Mouse (Mus musculus) right cerebral cortex, postnatal 25 days (tissue): ENCODE measurements at regions not wholly inside any gene's neighbourhood (a gene's known extent, or its start where the extent isn't known, plus 50 kb on each side); places are given as distances from the start of the nearest gene placed in this dataset.

ENCODE experiments used
- DNase-seq: peaks from one replicate; pipeline ENCODE4 v3.0.0; 2022

DNA sequence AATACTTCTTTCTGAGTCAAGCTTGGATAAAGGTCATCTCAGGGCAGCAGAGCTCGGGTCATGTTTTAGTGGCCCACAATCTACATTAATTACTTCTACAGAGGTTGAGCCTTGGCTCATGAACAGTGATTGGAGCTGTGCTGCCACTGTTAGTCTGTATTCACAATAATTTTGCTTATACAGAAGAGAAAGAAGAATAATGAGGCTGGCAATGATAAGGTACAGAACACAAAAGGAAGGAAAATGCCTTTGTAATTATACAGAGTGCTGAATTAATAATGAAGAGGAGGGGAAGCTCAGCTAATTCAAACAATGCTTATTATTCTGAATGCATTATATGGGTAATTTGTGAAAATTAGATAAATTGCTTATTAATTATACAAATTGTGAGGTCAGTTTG, 573.9 kb upstream of the Cblb start:
- no peak for DNase-seq

DNA sequence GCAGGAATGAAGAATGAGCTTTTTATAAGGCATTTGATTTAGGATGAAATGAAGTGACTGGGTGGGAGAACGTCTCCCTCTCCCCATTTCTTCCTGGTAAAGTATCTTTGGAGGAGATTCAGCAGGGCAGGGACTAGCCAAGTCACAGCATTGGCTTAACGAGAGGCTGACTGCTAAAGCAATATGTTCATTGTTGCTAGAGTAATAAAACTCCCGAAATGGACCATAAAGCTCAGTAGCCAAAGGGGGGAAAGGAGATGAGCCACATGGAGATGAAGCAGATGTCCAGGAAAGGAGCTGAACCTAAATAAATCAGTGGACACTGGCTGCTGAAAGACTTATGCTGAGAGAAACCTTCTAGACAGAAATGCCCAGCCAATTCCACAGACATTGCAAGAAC, 555.3 kb upstream of the Cblb start:
- no peak for DNase-seq

DNA sequence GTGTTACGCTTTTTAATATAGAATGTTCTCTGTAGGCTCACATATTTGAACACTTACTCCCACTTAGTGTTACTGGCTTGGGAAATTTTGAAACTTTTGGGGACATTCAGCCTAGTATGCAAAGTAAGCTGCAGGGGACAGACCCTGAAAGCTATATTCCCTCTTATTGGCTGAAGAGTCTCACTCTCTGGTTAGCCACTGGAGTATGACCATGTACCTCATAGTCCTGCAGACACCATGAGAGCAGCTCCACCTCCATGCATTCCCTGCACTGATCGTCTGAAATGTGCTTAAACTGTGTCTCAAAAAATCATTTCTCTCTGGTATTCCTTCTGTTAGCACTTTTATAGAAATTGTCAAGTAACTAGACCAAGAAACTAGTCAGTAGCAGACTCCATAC, 534.9 kb upstream of the Cblb start:
- DNase-seq, result no peak

DNA sequence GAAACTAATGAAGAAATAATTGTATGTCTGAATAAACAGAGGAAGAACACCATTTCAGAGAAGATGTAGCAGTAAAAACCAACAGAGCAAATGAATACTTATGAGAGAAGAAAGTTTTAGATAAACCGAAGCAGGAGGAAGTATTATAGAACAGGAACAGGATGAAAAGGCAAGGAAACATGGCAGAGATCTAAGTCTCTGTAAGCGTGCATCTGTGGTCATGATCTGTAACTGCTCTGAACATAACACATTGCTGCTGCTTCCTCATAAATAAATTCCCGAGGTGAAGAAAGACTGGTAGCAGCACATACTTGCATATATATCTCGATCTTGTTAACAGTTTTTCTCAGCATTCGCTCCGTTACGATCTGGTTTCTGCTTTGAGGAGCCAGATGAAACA, 533.2 kb upstream of the Cblb start:
- DNase-seq, result no peak

DNA sequence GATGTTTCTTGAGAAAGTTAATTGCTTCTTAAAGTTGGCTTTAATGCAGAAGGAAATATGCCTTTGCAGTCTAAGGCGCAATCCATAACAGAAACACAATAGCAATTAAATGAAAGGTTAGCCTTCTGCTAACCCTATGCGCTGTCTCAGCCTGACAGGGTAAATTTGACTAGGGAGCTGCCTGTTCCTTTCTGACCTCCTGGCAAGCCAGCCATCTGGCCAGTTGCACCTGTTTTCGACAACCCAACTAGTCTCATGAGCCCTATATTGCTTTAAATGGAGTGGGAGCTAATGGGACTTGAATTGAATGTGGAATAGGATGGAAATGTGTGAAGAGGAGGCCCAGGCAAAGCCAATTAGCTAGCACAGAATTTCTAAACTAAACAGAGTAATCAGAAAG, 513.9 kb upstream of the Cblb start:
- DNase-seq, result no peak

DNA sequence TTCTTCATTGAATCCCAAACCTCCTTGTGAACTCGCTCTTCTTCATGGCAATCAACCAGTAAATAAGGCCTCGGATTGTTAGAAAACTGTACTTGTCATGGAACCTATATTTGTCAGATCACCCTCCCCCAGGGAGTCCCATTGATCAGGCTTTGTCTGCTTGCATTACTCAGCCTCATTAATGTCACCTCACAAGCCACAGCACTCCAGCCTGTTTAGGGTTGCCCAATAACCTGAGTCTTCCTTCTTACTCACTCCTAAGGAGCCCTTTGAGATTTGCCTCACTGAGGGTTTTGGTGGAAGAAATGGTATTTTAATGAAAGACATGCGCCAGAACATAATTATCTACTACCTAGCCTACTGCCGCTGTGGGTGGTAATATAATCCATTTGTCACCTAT, 510.3 kb upstream of the Cblb start:
- DNase-seq, result no peak

DNA sequence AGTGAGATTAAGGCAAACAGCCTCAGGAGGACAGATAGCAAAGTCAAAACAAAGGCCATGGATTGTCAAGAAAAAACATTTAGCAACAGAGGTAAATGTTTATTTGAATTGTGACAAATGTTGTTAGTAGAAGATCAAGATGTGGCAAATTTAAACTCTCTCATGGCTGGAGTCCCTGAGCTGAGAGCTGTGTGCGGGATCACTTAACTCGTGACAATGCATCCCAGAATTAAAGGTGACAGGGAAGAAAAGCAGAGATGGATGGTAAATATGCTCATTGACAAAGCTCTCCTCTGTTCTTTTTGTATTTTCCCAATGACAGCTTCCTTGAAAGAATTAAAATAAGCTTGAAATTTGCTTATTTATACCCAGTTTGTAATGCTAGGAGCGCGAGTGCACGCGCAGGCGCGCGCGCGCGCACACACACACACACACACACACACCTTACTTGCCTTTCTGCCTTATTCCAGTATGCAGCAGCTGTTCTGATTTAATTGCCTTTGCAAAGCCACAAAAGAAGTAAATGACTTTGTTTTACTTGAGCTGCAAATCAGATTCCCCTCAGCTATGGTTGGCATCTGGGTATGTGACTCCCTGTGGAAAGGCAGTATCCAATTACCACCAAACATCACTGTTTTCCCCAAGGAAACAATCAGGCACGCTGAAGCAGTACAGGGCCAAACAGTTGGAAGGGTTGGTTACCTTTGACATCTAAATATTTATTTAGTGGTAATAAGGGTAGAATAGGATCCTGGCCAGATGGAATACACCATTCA, 509.5 kb upstream of the Cblb start:
- DNase-seq, result no peak

DNA sequence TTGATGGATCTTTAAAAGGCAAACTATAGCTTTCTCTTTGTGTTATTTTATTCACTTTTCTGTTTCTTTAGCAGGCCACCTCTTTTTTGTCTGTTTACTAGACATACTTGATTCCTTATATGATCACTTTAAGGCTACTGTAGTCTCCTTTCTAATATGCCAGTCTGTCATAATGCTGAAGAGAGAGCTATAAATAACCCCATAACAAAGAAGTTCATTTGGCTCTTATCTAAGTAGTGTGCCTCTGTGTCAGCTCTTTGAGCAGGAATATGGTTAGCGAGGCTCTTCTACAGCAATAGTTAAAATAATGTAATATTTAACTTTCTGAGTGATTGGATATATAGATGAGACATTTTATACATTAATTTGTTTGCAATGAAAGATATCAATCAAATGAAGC, 507.0 kb upstream of the Cblb start:
- DNase-seq, result no peak

DNA sequence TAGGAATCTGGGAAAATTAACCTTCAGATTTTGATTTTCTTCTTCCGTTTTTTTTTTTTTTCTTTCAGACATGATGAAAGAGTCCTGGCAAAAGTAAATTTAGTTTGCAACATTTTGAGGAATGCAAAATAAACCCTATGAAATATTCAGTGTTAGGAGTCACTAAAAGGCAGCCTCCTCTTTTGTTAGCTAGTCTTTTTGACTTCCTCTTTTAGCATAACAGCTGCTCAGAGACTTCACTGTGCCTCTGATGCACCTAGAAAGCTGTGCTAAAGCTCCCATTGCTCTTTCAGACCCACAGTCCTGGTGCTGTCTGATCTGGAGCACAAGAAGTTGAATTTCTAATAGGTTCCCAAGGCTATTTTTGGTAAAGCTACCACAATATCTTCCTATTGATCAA, 498.5 kb upstream of the Cblb start:
- no peak for DNase-seq

DNA sequence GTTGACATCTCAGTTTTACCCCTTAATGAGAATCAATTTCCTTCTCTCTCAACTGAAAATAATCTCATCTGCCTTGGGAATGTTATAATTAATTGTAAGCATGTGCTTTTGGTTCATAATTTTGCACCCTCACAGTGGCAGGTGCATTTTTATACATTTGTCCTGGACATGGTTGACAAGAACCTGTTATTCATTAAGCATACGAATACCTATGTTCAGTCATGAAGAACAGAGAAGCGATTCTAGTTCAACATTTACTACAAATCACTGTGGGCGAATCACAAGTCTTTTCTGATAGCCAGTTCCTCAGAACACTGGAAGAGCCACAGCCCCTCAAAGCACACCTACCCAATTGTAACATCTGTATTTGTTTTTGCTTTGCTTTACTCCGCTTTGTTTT, 487.3 kb upstream of the Cblb start:
- no peak for DNase-seq

DNA sequence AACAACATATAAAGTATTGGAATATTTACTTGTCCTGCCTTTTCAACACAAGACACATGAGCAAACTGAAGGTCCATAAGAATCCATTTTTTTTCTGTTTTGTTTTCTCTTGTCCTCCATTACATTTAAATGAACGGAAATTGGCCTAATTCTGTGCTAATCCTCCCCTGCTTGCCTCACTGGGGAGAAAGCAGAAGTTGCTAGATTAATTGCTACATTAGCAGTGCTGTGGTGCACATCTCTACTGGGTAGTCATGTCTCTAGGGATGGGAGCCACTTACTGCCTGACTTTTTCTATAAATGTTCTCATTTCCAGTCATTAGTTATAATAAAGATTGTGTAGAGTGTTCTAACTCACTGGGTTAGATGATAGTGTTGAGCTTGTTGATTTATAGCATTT, 484.0 kb upstream of the Cblb start:
- no peak for DNase-seq

DNA sequence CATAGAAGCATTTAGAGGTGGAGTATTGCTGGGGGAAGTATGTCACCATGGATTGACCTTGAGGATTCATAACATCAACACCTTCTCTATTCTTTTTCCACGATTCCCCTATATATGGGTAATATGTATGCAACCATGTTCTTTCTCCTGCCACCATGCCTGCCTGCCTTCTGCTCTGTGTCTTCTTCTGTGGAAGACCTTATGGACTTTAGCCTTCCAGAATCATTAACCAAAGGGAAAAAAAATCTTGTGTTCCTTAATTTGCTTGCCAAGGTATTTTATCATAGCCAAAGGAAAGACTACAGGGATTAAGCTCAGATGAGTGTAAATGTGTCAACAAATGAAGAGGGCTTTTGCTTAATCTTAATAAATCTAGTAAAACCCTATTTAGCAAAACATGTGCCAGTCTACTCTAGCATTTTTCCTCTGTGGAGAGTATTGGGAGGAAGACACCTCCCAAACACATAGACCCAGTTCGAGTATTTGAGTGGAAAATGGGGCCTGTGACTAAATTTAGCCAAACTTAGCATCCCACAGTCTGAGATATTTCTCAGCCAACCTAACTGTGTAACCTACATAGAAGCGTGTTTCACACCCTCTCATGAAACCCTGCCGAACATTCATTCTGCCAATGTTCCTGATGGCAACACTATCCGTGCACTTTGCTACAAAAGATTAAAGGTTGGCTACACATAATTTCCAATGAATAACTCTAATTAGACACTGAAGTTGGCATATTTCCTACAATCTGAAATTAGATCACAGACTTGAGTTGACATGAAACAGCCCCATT, 468.0 kb upstream of the Cblb start:
- DNase-seq, result no peak

DNA sequence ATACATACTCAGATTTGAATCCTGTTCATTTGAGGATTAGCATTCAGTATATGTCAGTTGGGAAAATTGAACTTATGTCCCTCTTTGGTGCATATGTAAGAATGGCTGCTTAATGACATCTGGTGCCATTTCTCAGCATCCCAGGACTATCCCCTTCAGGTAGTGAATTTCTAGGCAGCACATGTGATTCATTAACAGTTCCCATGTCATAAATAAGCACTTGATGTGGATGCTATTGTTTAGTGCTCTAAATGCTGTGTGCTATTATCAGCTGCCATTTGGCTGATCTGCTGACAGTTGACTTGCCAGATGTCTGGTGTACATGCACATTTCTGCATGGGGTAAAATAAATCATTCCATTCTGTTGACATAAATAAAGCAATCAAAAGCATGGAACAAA, 467.0 kb upstream of the Cblb start:
- DNase-seq, result no peak

DNA sequence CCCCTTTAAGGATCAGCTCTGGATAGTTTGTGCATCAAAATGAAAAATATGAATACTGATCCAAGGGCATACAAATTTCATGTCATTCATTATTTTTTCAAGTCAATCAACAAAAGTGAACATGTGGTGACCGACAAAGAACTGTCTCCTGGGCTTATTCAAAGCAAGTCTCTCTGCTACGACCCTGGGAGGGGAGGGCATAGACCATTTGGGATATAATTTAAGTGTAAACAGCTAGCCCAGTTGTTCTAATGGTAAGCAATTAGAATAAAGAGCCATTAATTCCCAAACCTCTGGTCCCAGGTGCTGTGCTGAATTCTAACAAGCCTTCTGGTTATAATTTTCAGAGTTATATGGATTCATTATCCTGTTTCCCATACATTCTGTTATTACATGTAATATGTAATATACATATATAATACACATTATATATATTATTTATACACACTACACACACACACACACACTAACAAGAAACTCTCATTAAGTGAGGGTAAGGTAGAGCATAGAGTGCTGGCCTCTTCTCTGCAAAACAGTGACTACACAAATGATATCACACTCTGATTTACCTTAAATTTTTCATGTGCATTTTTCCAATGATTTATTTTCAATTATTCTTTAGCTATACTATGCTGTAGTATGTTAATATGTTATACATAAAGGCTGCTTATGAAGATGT, 453.0 kb upstream of the Cblb start:
- DNase-seq, result no peak

DNA sequence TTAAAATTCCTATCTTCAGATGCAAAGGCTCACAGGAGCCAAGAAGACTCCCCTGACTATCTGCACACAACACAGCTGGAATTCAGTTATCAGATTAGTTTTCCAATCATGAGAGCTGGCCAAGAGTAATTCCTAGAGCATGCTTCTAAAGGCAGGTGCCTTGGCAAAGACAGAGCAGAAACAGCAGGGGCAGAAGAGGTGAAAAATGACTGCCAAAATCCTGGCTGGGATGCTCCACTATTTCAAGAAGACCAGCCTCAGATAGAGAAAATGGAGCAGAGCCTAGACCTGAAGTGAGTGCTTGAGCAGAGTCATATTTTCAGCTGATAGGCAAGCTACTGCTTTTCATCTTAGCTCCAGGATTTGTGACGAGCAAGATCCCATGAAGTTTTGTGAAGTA, 450.5 kb upstream of the Cblb start:
- no peak for DNase-seq

DNA sequence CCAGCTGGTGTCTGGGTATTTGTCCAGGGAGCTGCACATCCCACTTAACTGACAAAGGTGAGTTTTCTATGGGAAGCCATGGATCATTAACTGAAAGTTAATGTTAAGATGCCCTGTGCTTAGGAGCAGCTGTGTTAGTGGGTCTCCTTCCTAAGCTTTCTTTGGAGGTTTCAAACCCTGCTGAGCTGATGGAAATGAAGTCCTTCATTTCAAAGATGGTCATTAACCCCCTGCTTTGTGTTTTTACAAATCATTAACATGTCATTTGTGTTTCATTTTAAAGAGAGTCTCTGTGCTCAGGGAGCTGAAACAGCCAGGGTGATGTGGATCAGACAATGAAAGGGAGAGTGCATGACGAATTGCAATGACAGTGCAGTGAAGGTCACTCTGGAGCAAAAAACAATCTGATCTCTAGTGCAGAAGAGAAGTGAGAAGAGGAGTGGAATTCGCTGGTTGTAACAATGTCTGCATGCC, 441.1 kb upstream of the Cblb start:
- DNase-seq, result no peak

DNA sequence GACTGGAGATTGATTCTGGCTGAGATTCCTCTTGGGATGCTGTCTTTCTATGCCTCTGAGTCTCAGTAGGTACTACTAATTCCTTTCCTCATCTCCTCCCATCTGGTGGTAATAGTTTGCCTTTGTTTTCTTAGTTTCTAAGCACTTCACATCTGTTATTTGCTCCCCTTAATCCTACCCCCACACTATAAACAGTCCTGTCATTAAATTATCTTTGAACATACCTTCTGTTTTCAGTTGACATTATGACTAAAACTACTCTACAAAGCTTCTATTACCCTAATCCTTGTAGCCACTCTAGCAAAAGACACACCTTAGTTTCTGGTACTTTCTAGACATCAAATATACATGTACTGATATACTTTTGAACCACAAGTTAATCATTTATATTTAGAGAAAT, 413.4 kb upstream of the Cblb start:
- no peak for DNase-seq

DNA sequence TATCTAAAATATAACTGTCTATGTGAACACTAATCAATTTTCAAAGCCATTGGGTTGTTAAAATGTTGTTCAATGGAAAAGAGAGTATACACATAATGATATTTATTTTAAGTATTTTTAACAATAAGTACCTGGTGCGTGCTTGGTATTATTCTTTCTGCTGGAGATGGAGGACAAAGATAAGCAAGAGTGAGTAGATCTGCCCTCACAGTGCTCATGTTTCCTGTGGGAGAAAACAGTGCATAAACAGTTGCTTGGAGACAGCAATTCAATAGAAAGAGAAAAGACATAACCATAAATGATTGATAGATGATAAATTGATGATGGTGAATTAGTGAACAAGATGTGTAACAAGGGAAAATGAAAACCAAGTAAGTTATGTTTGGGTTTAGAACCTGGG, 384.4 kb upstream of the Cblb start:
- no peak for DNase-seq

DNA sequence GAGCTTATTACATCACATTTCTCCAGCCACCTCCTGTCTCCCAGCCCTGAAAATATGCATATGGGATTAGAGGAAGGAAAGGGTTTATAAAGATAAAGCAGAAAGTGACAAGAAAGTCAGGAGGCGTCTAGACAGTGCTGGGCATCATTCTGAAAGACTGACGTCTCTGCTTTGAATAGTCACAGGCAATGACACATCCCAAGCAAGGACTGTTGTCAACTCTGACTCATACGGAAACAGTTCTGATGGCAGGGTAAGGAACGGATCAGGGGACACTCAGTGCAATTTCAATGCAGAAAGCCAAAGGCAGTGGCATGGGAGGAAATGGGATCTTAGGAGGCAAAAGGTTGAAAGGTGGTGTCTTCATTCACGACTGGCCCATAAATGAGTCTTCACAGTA, 380.9 kb upstream of the Cblb start:
- DNase-seq, result no peak

DNA sequence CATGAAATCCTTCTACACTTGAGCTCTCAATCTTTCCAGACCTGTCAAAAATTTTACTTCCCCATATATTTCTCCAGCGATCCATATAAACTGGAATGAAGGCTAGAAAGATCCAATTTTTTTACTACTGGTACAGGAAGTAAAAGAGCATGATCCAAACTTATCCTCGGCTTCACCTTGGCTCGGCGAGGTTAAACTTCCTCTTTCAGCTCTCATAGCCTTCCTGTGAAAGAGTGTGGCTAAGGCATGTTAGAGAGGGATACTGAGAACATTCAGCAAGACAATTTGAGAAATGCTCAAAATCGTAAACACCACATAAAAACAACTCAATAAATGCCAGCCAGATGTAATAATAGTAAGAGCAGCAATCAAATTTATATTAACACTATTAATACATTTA, 380.3 kb upstream of the Cblb start:
- DNase-seq, result no peak

DNA sequence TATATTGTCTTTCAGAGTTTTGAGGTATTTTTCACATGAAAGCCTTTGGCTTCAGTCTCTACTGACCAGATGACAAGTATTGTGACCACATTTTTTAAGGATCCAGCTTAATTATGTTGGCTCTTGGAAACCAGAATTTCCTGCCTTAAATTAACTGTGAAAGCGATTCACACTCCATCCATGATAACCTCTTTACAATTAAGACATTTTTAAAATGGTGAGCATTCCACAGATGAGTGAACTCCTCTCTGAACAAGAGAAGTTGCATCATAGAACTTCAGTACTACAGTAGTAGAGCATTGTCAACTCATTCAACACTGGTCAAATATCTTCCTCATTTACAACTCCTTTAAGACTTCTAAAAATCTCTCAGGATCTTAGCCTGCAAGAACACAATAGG, 369.3 kb upstream of the Cblb start:
- no peak for DNase-seq

DNA sequence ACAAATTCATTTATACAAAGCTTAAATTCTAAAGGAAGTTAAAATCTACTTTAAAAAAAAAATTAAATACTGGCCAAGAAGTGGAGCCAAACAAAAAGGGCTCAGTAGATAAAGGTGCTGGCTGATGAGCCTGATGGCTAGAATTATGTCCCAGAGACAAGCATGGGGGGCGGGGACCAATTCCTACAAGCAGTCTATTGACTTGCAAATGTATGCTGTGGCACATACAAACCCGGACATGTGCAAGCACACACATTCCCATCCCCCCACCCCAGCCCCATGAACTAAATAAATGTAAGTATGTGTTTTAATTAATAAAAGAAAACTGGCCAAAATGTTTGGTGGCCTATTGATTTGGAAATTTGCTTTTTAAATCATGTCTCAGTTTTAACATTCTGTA, 366.7 kb upstream of the Cblb start:
- no peak for DNase-seq

DNA sequence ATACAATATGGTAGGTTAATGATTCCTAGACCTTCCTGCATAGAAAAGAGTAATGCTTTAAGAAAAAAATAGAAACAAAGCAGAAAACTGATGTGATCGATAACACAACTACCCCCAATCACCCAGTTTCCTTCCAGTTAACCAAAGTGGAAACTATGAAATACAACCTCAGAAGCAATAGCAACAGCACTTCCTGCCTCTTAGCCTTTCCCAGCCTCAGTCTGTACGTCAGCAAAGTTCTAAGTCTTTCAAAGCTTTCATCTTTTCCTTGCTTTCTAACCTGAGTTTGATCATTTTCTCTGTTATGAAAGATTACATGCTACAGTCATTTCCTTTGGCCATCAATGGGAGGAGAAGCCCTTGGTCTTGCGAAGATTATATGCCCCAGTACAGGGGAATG, 355.9 kb upstream of the Cblb start:
- no peak for DNase-seq

DNA sequence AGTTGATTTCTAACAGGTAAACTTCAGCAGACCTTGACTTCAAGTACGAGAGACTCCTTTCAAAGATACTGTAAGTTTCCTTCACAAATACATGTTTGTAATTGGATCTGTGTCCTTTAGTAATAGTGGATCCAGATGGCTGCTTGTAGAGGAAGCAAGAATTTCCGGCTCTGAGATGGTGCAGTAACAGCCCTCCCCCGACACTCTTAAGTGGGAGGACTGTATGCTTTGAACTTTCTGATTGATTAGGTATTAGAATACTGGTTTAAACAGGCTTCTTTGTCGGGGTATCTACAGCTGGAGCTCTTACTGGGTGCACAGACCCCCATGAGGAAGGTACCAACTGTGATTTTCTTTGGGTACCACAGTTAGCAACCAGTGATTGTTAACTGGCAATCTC, 355.0 kb upstream of the Cblb start:
- no peak for DNase-seq
